Mouse (Mus musculus) CH12F3 (cell line): Measurements from ENCODE around the gene Soga3.

Source experiments
- in situ Hi-C: fragments of 300-500 bp; cut with MboI; formaldehyde crosslinking; loops from 2 replicates; pipeline ENCODE4 v1.14.3; 2020; ENCODE audit warnings: low sequenced_read_pairs

Gene Soga3

DNA sequence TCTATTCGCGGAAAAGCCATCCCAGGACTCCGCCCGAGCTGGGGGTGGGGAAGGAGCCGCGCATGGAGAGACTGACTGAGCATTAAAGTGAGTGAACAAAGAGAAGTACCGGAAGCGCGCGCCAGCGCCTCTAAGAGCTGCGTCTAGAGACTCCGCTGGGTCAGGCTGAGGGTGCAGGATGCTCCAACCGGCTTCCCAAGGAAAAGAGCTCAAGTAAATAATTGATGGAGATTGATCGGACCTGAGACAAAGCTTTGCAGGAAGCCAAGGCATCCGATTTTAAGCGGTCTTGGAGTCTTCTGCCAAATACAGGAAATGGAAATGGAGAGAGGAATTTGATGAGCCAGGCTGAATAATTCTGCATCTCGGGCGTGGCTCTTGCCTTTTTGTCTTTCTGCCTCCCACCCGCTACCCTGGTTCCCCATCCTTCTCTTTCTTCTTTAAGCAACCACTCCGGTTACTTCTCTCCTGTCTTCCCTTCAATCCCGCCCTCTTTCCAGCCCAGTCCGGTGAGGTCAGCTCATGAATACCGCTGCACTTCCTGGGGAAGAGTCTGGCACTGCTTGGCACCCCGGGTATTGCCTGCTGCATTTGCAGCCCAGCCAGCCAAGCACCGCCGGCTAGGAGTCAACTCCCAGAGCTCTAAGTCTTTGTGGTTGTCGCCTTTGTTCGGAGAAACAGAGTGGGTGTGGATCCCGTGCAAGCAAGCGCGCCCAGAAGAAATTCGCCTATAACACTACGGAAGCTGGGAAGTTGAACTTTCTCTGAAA is at the start of gene Soga3:
Gene Soga3, plus strand, starts transcription at position 274 of the 770 bp plus-strand sequence.
- in situ Hi-C loops, result no loop called here

DNA sequence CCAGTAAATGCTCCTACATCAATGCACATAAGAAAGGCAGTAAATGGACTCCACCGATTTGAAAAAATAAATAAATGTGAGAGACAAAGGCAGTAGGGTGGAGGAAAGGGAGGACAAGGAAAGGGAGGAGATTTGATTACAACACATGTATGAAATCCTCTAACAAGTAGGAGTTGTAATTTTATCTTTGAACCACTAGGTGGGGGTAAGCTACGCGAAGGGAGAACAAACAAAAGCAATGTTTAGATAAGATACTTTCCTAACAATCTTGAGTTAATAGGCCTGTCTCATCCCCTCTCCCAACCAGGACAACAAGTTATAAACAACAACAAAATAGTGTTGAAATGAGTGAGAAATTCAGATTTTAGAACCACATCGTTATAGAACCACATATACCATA is 36.7 kb upstream of the Soga3 start:
- in situ Hi-C loops, result no loop called here

DNA sequence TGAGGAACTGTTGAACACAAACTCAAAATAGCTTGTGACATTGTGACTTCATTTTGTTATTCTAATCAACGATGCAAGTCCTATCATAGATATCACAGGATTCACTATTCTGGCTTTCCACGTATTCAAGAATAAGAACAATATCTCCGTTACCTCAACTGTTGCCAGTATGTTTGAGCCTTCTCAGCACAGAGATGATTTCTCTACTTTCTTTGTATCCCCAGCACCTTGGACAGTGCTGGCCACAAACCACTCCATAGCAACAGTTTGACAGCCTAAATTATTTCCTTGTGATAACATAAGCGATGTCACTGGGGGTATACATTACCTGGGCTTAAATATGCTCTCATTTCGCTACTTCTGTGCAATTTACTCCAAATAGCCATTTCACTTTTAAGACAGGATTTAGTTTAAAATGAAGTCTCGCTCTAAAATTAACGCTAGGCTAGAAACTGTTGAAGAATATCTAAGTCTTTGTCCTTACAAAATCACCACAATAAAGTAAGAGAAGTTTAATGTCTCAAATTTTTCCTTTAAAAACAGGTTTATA is 1.0 kb upstream of the Soga3 start:
- in situ Hi-C loops, result no loop called here

DNA sequence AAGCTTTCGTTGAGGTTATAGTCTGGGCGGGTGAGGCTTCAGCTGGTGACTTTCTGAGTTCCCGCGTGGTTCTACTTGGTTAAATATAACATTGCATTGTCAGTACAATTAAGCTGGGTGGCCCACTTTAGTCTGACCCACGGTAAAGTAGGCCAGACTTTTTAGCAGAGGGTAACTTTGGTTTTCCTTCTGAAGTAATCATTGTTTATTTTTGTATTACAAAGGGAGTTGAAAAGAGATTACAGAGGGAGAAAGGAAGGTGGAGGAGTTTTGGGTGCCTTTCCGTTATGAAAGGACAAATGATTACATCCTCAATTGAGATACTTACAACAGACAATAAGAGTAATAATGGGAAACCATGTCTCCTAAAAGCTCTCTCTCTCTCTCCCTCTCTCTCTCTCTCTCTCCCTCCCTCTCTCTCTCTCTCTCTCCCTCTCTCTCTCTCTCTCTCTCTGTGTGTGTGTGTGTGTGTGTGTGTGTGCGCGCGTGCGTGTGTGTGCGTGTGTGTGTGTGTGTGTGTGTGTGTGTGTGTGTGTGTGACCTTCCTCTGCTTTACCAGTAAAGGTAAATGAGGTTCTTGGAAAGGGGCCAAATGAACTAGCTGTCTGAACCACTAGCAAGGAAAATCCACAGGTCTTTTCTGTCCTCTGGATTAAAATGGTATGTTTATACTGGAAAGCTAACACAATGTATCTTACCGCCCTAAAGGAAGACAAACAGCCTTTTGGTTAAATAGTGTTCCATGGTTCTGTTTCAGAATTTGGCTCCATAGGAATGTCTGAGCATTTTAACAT is 1.2 kb downstream of the Soga3 start:
- in situ Hi-C loops, result no loop called here

DNA sequence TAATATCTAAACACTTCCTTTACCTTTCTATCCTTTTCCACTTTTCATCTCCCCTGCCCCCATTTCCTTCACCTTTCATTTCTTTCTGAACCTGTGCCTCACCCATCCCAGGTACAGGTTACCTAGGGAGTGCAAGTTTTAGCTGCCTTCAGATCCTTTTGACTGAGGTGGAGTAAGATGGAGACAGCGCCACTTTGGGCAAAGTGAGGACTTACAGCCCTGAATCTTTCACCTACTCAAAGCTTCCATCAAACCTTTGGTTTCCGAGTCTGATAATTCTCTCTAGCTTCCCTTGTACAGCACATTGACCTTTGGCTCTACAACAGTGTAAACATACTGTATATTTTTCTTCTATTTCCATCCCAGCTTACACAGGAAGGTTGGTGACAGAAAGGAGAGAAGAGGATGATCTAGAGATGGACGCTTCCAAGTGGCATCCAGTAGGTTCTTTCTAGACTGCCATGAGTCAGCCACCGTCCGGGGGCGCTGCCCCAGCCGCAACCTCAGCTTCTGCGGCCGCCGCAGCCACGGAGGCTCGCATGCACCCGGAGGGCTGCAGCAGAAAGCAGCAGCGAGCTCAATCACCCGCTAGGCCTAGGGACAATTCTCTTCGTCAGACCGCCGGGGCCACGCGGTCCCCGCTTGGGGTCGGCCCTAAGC is 2.7 kb downstream of the Soga3 start:
- in situ Hi-C loops, result no loop called here

DNA sequence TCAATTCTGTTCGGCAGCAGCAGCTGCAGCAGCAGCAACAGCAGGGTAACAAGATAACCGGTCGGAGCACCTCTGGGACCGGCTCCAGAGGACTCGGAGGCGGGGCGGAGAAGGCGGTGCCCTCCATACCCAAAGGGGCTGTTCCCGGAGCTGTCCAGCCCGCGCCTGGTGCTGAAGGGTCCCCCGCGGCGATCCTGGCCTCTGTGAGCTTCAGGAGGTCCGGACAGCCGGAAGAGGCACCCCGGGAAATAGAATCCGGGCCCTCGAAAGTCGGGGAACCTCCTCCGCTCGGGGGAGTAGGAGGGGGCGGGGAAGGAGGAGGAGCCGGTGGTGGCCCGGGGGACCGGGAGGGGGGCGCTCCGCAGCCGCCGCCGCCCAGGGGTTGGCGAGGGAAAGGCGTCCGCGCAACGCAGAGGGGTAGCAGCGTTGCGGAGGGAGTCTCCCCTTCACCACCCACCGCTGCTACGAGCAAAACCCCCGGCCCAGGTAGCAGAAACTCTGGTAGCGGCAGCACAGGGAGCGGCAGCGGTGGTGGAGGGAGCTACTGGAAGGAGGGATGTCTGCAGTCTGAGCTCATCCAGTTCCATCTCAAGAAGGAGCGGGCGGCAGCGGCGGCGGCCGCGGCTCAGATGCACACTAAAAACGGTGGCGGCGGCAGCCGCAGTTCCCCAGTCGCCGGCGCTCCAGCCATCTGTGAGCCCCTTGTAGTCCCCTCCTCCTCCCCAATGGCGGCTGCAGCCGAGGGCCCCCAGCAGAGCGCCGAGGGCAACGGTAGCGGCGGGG is 3.4 kb downstream of the Soga3 start:
- in situ Hi-C loops, result no loop called here

DNA sequence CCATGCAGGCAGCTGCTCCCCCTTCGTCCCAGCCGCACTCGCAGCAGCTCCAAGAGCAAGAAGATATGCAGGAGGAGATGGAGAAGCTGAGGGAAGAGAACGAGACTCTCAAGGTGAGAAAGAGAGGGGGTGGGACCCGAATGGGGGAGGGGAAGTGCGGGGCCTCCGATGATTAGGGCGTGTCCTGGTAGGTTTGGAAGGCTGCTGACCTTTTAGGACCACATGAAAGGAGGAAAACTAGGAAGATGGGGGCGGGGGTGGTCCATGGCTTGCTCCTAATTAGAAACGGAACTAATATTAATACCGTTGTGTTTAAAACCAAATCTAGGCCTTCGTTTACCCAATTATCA is 4.0 kb downstream of the Soga3 start:
- in situ Hi-C loops, result no loop called here

DNA sequence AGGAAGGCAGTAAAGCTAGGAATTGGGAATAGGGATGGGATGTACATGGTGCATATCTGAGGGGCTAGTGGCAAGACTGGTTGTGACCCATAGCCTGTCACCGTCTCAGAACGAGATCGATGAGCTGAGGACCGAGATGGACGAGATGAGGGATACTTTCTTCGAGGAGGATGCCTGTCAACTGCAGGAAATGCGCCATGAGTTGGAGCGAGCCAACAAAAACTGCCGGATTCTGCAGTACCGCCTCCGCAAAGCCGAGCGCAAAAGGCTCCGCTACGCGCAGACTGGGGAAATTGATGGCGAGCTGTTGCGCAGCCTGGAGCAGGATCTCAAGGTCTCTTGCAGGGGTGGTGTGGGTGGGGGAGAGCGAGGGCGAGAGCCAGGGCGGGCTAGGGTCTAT is 4.4 kb downstream of the Soga3 start:
- in situ Hi-C loops, result no loop called here

DNA sequence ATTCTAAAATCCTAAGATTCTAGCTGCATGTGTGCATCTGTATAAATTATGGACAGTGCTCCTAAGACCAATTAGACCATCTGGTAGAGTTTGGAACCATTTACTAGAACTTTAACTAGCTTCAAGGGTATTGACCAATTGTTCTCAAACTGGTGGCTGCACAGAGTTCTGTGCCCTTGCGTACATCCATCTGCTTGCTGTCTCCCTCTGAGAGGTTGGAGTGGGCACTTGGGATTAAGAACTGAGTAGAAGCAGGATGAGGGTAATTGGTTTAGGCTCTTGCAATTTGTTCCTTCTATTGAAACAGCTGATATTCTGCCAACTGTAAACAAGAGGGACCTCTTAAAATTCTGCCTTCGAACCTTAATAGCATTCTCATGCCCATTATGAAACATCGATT is 11.7 kb downstream of the Soga3 start:
- in situ Hi-C loops, result no loop called here

DNA sequence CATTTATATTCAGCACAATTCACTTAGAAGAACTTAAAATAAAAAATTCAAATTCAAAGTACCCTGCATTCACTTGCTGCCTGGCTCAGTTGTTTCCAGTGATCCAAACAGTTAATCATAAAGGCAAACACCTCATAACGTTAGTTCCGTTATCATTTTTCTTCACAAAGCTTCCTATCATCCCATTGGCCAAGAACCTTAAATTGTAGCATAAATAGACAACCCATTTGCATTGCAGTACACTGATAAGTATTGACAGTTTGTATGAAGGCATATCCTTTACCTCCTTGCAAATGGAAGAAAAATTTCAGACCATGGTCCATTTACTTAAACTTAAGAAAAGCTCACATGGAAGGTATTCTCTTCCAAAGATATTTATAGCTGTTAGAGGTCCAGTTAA is 18.0 kb downstream of the Soga3 start:
- in situ Hi-C loops, result no loop called here

DNA sequence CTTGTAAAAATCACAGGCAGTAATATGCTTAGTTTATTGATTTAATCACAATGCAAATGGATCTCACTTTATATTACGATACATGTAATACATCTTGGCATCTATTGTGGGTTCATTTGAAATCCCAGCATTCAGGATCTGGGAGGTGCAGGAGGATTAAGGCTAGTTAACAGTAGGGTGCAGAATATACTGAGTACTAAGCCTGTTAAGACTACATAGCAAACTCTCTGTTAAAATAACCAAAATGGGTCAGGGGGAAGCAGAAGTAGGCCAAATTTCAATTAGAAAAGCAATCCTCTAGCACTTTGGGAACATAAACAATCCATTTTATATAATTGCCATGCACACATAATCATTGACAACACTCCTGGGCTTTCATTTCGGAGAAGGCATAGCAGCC is 30.1 kb downstream of the Soga3 start:
- in situ Hi-C loops, result no loop called here

DNA sequence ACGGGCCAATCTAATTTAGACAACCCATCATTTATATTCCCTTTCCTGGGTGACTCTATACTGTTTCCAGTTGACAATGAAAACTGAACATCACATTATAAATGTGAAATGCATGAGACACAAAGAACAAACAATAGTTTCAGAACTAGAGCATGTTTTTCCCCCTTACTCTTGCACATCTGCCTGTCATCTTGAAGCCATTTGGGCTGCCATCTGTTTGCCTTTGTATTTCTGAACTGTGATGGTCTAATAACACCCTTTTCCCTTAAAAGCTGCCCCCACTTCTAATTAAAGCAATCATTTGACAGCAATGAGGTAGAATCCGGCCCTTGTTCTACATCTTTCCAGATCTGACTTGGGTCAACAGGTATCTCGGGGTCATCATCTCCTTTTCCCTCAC is 32.0 kb downstream of the Soga3 start:
- in situ Hi-C loops, result no loop called here

DNA sequence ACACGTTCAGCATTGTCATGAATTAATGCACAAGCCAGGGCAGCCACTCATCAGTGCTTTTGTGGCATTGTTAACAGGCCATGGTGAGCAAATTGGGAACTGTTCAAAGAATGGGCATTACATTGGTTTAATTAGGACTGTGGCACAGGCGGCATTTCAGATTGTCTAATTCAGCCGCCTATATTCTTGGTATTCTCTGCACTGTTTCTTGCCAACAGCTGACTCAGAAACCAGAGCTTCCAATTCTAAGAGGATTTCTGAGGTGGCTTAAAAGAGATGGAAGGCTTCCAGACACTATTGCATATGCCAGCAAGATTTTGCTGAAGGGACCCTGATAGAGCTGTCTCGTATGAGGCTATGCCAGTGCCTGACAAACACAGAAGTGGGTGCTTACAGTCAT is 33.2 kb downstream of the Soga3 start:
- in situ Hi-C loops, result no loop called here

DNA sequence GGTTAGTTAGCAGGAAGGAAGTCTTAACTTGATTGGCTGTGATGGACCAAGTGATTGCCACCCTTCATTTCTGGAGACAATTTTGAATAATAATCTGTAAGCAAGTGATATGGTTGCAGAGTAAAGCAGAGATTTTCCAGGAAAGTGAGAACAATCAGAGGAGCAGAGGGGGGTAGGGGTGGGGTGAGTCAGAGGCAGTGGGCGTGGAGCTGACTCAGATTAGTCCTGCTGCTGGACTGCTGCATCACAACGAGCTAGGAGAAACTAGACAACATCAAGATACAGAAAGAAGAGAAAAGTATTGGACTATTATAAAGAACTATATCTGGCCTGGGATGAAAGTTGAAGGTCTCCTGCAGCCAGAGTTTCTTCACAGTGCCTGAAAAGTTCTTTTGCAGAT is 34.4 kb downstream of the Soga3 start:
- in situ Hi-C loops, result no loop called here

DNA sequence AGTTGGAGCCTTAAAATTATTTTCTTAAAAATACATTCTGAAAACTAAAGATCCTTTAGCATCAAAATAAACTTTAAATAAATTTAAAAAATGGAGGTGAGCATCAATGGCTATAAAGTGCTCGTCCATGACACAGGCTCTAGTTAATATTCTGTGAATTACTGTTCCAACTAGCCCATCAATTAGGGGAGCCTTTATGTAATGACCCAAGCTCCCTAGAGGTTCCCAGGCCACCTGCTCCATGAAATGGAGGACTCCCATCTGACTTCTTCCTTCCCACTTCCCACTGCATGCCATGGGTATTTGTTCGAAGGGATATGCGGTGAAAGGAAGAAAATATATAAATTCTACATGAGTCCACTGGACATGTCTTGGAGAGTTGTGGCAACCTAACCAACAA is 36.6 kb downstream of the Soga3 start:
- in situ Hi-C loops, result no loop called here

DNA sequence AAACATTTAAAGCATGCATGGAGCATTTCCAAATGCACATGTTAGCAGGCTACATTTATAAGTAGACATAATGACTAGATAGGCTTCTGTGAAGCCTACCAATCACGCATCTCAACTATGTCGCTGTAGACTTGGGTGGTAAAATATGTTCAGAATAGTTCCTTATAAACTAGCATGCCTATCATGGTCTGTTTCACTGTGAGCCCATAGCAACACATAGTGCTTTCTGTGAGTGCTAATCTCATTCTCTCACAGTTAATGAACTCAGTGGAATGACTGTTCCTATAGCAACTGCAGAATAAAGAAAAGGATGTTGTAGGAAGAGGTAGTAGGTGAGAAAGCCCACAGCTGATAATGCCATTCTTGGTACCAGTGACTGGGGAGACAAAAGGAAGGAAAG is 37.4 kb downstream of the Soga3 start:
- in situ Hi-C loops, result no loop called here

DNA sequence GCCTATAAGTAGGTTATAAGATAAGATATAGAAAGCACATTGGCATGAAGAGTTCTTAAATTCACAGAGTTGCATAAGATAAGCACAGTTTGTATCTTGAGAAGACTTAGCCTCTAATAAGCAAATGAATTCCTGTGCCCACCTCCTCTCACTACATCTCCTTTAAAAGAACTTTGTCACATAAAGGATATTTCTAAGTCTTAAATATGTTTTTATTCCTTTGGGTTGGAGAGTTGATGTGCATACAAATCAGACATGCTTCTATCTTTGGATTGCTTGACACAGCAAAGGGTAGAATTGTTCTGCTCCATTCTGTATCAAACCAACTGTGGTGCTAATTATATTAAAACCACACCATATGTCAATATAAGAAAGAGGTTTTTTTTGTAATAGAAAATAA is 50.1 kb downstream of the Soga3 start:
- in situ Hi-C loops, result no loop called here

DNA sequence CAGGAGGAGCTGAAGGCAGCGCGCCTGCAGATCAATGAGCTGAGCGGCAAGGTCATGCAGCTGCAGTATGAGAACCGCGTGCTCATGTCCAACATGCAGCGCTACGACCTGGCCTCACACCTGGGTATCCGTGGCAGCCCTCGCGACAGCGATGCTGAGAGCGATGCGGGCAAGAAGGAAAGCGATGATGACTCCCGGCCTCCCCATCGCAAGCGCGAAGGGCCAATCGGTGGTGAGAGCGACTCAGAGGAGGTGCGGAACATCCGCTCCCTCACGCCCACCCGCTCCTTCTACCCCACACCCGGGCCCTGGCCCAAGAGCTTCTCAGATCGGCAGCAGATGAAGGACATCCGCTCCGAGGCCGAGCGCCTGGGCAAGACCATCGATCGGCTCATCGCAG is 53.2 kb downstream of the Soga3 start:
- in situ Hi-C loops, result no loop called here

DNA sequence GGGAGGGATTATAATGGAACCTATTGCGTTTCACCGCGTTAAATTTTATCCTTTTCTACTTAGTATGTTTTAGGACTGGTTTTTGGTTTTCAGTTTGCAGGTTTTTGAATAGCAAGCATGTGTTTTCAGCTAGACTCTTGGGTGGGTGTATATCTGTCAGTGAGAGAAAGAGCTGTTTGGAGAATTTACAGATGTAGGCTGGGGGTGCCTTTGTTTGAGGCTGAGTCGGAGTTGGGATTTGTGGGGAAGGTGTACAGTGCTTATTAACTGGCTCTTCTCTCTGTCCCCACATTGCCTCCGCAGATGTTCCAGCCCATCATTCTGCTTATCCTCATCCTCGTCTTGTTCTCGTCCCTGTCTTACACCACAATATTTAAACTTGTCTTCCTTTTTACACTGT is 55.0 kb downstream of the Soga3 start, which contains the start of gene Gm49353:
Gene Gm49353, plus strand, starts transcription at position 313 of the 400 bp plus-strand sequence.
- in situ Hi-C loops, result no loop called here

DNA sequence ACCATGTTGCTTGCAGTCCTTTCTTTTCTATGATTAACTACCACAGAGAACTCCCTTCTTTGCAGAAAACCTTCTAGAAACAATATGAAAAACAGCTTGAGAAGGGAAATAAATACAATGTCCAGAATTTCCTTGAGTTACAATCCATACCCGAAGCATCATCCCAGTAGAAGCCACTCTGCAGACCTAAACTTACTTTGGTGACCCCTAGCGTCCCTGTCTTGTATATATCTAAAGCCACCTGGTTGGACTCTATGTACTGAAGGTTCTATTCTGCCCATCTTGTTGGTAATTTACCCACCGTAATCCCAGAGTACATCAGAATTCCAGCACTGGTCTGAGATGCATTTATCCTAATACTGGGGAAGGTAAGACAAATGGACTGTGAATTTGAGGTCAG is 56.2 kb downstream of the Soga3 start:
- in situ Hi-C loops, result no loop called here

DNA sequence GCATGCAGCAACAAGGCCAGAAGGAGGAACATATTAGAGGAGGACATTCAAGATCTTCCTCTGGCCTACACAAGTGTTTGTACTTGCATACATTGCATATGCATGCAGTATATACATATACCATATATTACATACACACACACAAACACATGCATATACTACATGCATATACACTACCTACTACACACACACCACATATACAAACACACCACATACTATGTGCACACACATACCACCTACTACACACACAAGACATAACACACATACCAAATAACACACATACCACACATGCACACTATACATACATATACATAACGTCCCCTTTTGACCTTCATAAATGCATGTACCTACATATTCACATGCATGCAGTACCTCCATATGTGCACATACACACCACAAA is 57.0 kb downstream of the Soga3 start:
- in situ Hi-C loops, result no loop called here
